ENCODE assay signal across 15 mouse cellular contexts in the genomic region with DNA sequence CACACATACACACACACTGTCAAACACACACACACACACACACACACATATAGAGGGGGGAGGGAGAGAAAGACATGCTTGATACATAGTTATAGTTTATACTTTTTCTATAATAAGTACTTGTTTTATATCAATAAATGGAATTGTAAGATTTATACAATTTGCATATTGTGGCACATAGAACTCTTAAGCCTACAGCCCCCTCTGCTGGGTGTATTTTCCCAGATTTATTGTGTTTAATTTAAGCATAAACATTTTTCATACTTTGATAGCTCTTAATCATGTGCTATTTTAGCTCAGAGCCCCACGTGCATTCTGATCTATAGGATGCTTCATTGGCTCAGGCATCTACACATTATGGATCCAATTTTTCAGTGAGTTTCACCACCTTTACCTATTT.
DNase-seq lines count a peak whose midpoint lies in the region; ATAC-seq and TF ChIP-seq lines count a peak whose summit lies in the region.
"Had no signal": no experiment of that assay in that cellular context is flagged by ENCODE, and none has a peak within 500 bp of the region (broad histone marks: within the 10 kb centered on the region; RNA-seq: fewer than 3 reads in every experiment).

No protein-coding gene starts in this region.

- peak; percentile 74 for DNase-seq in lung, embryonic 14.5 days
- DNase-seq in lung, postnatal 25 days (ENCODE audit: low spot score) = no peak
- DNase-seq in MEL (ENCODE audit: low read depth, low spot score) = no peak
- DNase-seq in brain, embryonic 14.5 days (ENCODE audit: low read depth) = peak; percentile 69
- no peak for DNase-seq in heart, postnatal 14 days
- DNase-seq: adrenal gland, adult 2 months; gastrocnemius, postnatal 10 days; heart, postnatal 4 days; thymus, postnatal 14 days had no signal

- no peak for TF ChIP-seq POLR2A in MEL (IDR thresholded peaks at IDR 0.05; ENCODE audit: control insufficient read depth in 1 of 2, insufficient read depth in 1 of 2, low read depth in 1 of 2, low read length in 2 of 2, poor library complexity in 1 of 2)
- no peak for TF ChIP-seq POLR2A in brain, embryonic 14.5 days (IDR thresholded peaks at IDR 0.05; ENCODE audit: borderline replicate concordance, extremely low read depth, insufficient read depth, insufficient read length, poor library complexity, severe bottlenecking)

- ATAC-seq in intestine, postnatal 0 days = no peak
- no peak for ATAC-seq in intestine, embryonic 15.5 days
- no peak for ATAC-seq in lung, embryonic 14.5 days (ENCODE audit: insufficient read depth)
- ATAC-seq: forebrain, embryonic 15.5 days; midbrain, embryonic 13.5 days had no signal

- H3K4me1 ChIP-seq in intestine, postnatal 0 days (replicated peaks; ENCODE audit: control insufficient read depth, insufficient read depth, low read length) = no peaks in the 10 kb centered on the region
- no peaks in the 10 kb centered on the region for H3K4me1 ChIP-seq in intestine, embryonic 15.5 days (replicated peaks)
- H3K4me1 ChIP-seq in lung, embryonic 14.5 days (ENCODE audit: insufficient read depth) = peaks cover 10% of the 10 kb centered on the region; the same call in 1 of the 2 replicates
- H3K4me1 ChIP-seq in MEL (ENCODE audit: control insufficient read depth in 1 of 2, insufficient read depth in 2 of 2, low read length in 2 of 2) = no peaks in the 10 kb centered on the region
- H3K4me1 ChIP-seq: forebrain, embryonic 15.5 days; heart, embryonic 10.5 days; midbrain, embryonic 13.5 days; neural tube, embryonic 12.5 days had no signal

- peak; percentile 22 for TF ChIP-seq CTCF in intestine, postnatal 0 days (IDR thresholded peaks at IDR 0.05; ENCODE audit: low read depth)
- peak; percentile 37; the same call in 1 of the 2 replicates for TF ChIP-seq CTCF in lung, embryonic 14.5 days (IDR thresholded peaks at IDR 0.05; ENCODE audit: low read depth)
- no peak for TF ChIP-seq CTCF in MEL (IDR thresholded peaks at IDR 0.05 in 2 of 3, conservative IDR thresholded peaks at IDR 0.05 in 1 of 3; ENCODE audit: control insufficient read depth in 1 of 3, insufficient read depth in 1 of 3, low read depth in 2 of 3, low read length in 3 of 3, poor library complexity in 1 of 3, severe bottlenecking in 1 of 3)
- no peak for TF ChIP-seq CTCF in brain, embryonic 14.5 days (IDR thresholded peaks at IDR 0.05; ENCODE audit: borderline replicate concordance, extremely low read depth, insufficient read depth, insufficient read length)

- no peak overlapping the region for H3K4me2 ChIP-seq in intestine, postnatal 0 days (replicated peaks; ENCODE audit: low read depth)
- no peak overlapping the region for H3K4me2 ChIP-seq in intestine, embryonic 15.5 days (replicated peaks)
- H3K4me2 ChIP-seq in lung, embryonic 14.5 days = no peak overlapping the region
- H3K4me2 ChIP-seq: forebrain, embryonic 15.5 days; midbrain, embryonic 13.5 days; neural tube, embryonic 12.5 days had no signal

- intact Hi-C loops in heart, postnatal 14 days (cut with DNase I) = no loop called here

- no peak overlapping the region for H3K4me3 ChIP-seq in intestine, postnatal 0 days (ENCODE audit: low read depth, low read length)
- no peak overlapping the region for H3K4me3 ChIP-seq in intestine, embryonic 15.5 days (replicated peaks)
- no peak overlapping the region for H3K4me3 ChIP-seq in lung, embryonic 14.5 days (ENCODE audit: low read depth, low read length)
- no peak overlapping the region for H3K4me3 ChIP-seq in MEL (ENCODE audit: control insufficient read depth in 1 of 2, insufficient read depth in 1 of 2, low read depth in 2 of 2, low read length in 2 of 2)
- H3K4me3 ChIP-seq: forebrain, embryonic 15.5 days; heart, embryonic 10.5 days; midbrain, embryonic 13.5 days; neural tube, embryonic 12.5 days had no signal

- H3K27me3 ChIP-seq in intestine, postnatal 0 days (replicated peaks; ENCODE audit: control insufficient read depth, insufficient read depth, low read length) = no peaks in the 10 kb centered on the region
- H3K27me3 ChIP-seq in intestine, embryonic 15.5 days (replicated peaks) = no peaks in the 10 kb centered on the region
- H3K27me3 ChIP-seq in lung, embryonic 14.5 days (ENCODE audit: insufficient read depth, low read length) = no peaks in the 10 kb centered on the region
- no peaks in the 10 kb centered on the region for H3K27me3 ChIP-seq in MEL (ENCODE audit: control insufficient read depth in 1 of 2, insufficient read depth in 2 of 2, low read length in 2 of 2)
- H3K27me3 ChIP-seq: forebrain, embryonic 15.5 days; midbrain, embryonic 13.5 days; neural tube, embryonic 12.5 days had no signal

- H3K27ac ChIP-seq in intestine, postnatal 0 days (ENCODE audit: low read depth, low read length) = no peak overlapping the region
- no peak overlapping the region for H3K27ac ChIP-seq in intestine, embryonic 15.5 days
- no peak overlapping the region for H3K27ac ChIP-seq in lung, embryonic 14.5 days (ENCODE audit: low read depth)
- no peak overlapping the region for H3K27ac ChIP-seq in MEL (ENCODE audit: control insufficient read depth, low read depth, low read length)
- H3K27ac ChIP-seq: forebrain, embryonic 15.5 days; heart, embryonic 10.5 days; midbrain, embryonic 13.5 days; neural tube, embryonic 12.5 days had no signal

- WGBS in intestine, postnatal 0 days = 44% methylated on average over 1 of the region's 1 CpGs
- 55% methylated on average over 1 of the region's 1 CpGs for WGBS in intestine, embryonic 15.5 days
- WGBS in lung, embryonic 14.5 days = 41% methylated on average over 1 of the region's 1 CpGs

- H3K9me3 ChIP-seq in intestine, postnatal 0 days (ENCODE audit: control insufficient read depth) = no peaks in the 10 kb centered on the region
- no peaks in the 10 kb centered on the region for H3K9me3 ChIP-seq in intestine, embryonic 15.5 days
- no peaks in the 10 kb centered on the region for H3K9me3 ChIP-seq in lung, embryonic 14.5 days (ENCODE audit: low read depth, low read length)
- no peaks in the 10 kb centered on the region; the same call in 1 of the 2 replicates for H3K9me3 ChIP-seq in MEL (replicated peaks; ENCODE audit: insufficient read depth, low read length)
- H3K9me3 ChIP-seq: forebrain, embryonic 15.5 days; heart, embryonic 10.5 days; midbrain, embryonic 13.5 days; neural tube, embryonic 12.5 days had no signal

- peak; percentile 7 for TF ChIP-seq RAD21 in MEL (IDR thresholded peaks at IDR 0.05; ENCODE audit: low read depth, low read length)

- no peak for TF ChIP-seq EP300 in MEL (IDR thresholded peaks at IDR 0.05; ENCODE audit: low read depth in 1 of 2, low read length in 2 of 2)

- no peaks in the 10 kb centered on the region for H3K36me3 ChIP-seq in intestine, postnatal 0 days (ENCODE audit: control insufficient read depth, insufficient read depth)
- no peaks in the 10 kb centered on the region for H3K36me3 ChIP-seq in intestine, embryonic 15.5 days
- no peaks in the 10 kb centered on the region for H3K36me3 ChIP-seq in lung, embryonic 14.5 days (ENCODE audit: insufficient read depth)
- H3K36me3 ChIP-seq in MEL (ENCODE audit: control insufficient read depth in 1 of 2, insufficient read depth in 2 of 2, low read length in 2 of 2) = no peaks in the 10 kb centered on the region
- H3K36me3 ChIP-seq: forebrain, embryonic 15.5 days; heart, embryonic 10.5 days; midbrain, embryonic 13.5 days; neural tube, embryonic 12.5 days had no signal

- H3K79me2 ChIP-seq in MEL (ENCODE audit: control insufficient read depth, insufficient read depth, low read length, poor library complexity) = no peaks in the 10 kb centered on the region

- no peak overlapping the region for H3K9ac ChIP-seq in intestine, postnatal 0 days (ENCODE audit: low read depth, low read length)
- H3K9ac ChIP-seq in intestine, embryonic 15.5 days = no peak overlapping the region
- H3K9ac ChIP-seq in lung, embryonic 14.5 days = no peak overlapping the region
- no peak overlapping the region for H3K9ac ChIP-seq in MEL (ENCODE audit: control insufficient read depth, low read depth, low read length, poor library complexity, severe bottlenecking)
- H3K9ac ChIP-seq: forebrain, embryonic 15.5 days; midbrain, embryonic 13.5 days; neural tube, embryonic 12.5 days had no signal

TF ChIP-seq in MEL, 35 proteins besides CTCF, POLR2A, EP300 and RAD21:
- no peak for TF ChIP-seq ZC3H11A (IDR thresholded peaks at IDR 0.05; ENCODE audit: low read depth, low read length)
- TF ChIP-seq USF1 (IDR thresholded peaks at IDR 0.05; ENCODE audit: low read depth, low read length) = no peak
- no peak for TF ChIP-seq GATA1 (IDR thresholded peaks at IDR 0.05; ENCODE audit: low read depth, low read length)
- no peak for TF ChIP-seq ZNF384 (IDR thresholded peaks at IDR 0.05; ENCODE audit: low read depth, low read length)

Comparison
In these comparisons a context has a peak if more than half of its experiments do, and no peak if none do; other contexts are left out.
1. DNase-seq: peak in lung, embryonic 14.5 days (single experiment) and brain, embryonic 14.5 days (single experiment); none in lung, postnatal 25 days (single experiment), MEL (single experiment) and heart, postnatal 14 days (0 of 2).
2. CTCF ChIP-seq: peak in intestine, postnatal 0 days (single experiment) and lung, embryonic 14.5 days (single experiment); none in MEL (0 of 3) and brain, embryonic 14.5 days (single experiment).